Mouse (Mus musculus) brain, adult 10 weeks (tissue): ENCODE measurements around the gene Zc3hc1. TPM values are rescaled to one million over a fixed set of nuclear protein-coding genes. Genes with fewer than 3 reads are reported as not detected.

ENCODE experiments used
- polyA plus RNA-seq: library from polyadenylated mRNA; stranded (reverse); fragments of 350-450 nt; fragmentation: Illumina TruSeq; extraction: RNeasy Lipid Tissue Mini Kit (QIAGEN cat#74804); gene quantifications from one replicate; pipeline ENCODE4 v1.2.3, GENCODE M21; 2015; ENCODE audit warnings: low read depth, low replicate concordance

Gene Zc3hc1
- polyA plus RNA-seq: 30.3 TPM

DNA sequence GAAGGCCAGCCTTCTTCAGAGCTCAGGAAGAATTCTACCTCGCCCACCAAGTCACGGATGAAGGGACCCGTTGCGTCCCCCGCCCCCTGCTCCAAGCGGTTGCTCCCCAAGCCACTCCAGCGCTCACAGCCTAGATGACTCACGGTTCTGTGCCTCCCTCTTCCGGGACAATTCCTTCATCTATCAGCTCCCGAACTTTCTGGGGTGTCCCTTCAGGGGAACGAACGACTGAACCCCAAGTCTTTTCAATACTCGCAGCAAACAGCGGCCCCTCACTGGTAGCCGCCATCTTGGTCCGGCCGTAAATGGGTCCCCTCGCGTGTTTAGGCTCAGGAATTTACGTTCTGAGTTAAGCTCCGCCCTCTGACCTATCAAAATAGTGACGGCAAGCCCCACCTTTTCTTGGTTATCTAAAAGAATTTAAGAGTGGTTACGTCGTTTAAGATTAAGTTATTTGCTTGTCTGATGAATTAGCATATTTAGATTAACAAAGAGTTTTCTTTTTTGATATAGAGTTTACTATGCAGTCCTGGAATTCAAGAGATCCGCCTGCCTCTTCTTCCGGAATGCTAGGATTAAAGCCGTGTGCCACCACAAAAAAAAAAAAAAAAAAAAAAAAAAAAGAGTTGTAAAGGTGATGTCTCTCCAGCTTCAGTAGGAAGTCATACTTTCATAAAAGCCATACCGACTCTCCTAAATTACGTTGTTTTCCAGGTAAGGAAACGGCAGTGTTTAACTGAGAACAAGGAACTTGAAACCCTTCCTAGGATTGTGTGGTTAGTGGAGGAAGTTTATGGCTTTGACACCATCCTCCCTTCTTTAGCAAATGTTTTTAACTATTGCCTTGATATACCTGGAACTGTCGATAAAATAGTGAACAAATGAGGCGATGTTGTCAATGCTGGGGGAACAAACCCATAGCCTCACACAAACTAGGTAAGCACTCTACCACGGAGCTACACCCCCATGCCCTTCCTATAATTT lies at the start of gene Zc3hc1:
Gene Zc3hc1 (minus strand): TSS at position 315 of the 984 bp plus-strand sequence.

DNA sequence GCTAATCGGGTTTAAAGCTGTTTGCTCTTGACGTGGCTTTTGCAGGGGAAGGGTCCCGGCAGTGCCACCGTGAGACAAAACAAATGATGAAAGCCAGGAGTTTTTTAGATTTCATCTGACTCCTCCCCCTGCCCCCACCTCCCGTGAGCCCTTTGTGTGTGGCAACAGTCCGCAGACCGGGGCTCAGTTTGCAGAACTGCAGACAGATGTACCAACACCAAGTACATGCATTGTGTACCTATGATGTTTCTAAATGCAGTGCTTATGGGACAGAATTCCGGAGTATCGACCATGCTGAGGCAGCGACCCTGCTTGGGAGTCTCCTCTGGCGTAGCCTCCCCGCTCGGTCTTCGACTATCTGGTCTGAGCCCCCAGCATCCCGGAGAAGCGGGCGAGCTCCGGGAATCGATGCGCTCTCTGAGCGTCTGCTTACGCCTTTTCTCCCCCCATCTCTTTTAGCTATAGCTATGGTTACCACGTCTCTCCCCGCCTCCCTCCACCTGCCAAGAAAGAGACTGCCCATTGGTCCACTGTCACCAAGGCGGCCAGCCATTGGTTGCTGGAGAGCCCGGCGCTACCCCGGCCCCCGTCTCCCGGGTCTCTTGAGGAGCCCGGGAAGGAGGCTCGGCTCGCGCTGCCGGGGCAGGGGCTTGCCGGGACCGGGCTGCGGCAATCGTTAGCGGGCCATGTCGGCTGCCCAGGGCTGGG lies 10.6 kb upstream of the Zc3hc1 start, which contains the start of gene Klhdc10:
Gene Klhdc10 (plus strand): TSS at position 561 of the 708 bp plus-strand sequence.

Other genes starting within 250 kb of the Zc3hc1 start
- gene Ube2h, start 86.5 kb downstream of the Zc3hc1 start, polyA plus RNA-seq: 58.9 TPM
- 59.7 TPM for gene Klhdc10, start 10.8 kb upstream of the Zc3hc1 start, polyA plus RNA-seq
- 29.5 TPM for gene Tmem209, start 118.8 kb upstream of the Zc3hc1 start, polyA plus RNA-seq
- gene Ssmem1, start 118.8 kb upstream of the Zc3hc1 start, polyA plus RNA-seq: not detected
- 7.1 TPM for gene Cpa2, start 150.6 kb upstream of the Zc3hc1 start, polyA plus RNA-seq
- gene Cpa4, start 177.3 kb upstream of the Zc3hc1 start, polyA plus RNA-seq: not detected
- not detected for gene Cpa5, start 220.0 kb upstream of the Zc3hc1 start, polyA plus RNA-seq
- not detected for gene Cpa1, start 248.2 kb upstream of the Zc3hc1 start, polyA plus RNA-seq